ENCODE assay signal across 35 mouse cellular contexts in the genomic region with DNA sequence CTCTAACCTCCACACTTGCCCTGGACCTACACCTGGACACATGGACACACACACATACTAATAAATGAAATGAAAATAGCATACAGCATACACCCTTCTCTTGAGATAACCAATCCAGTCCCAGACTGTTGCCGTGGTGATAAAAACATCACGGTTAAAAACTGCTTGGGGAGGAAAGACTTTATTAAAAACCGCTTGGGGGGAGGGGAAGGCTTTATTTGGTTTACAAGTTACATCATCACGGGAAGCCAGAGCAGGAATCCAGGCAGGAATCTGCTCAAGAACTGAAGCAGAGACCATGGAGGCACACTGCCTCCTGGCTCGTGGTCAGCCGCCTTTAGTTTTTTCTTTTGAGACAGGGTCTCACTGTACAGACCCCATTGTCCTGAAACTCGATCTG. TPM values are rescaled to one million over a fixed set of nuclear protein-coding genes. Genes with fewer than 3 reads are reported as not detected.
DNase-seq lines count a peak whose midpoint lies in the region; ATAC-seq and TF ChIP-seq lines count a peak whose summit lies in the region.
"Had no signal": no experiment of that assay in that cellular context is flagged by ENCODE, and none has a peak within 500 bp of the region (broad histone marks: within the 10 kb centered on the region; RNA-seq: fewer than 3 reads in every experiment).

No protein-coding gene starts in this region.

- no peak overlapping the region for H3K4me2 ChIP-seq in forebrain, postnatal 0 days (ENCODE audit: low read depth)
- H3K4me2 ChIP-seq in forebrain, embryonic 16.5 days (ENCODE audit: low read length): no peak overlapping the region
- no peak overlapping the region for H3K4me2 ChIP-seq in lung, embryonic 14.5 days
- no peak overlapping the region for H3K4me2 ChIP-seq in midbrain, postnatal 0 days (ENCODE audit: low read depth, low read length, poor library complexity, severe bottlenecking)
- no peak overlapping the region for H3K4me2 ChIP-seq in midbrain, embryonic 15.5 days
- H3K4me2 ChIP-seq: forebrain, embryonic 13.5 days; heart, embryonic 11.5 days; hindbrain, embryonic 12.5 days; hindbrain, embryonic 15.5 days had no signal

- no peak overlapping the region for H3K9ac ChIP-seq in forebrain, postnatal 0 days
- no peak overlapping the region for H3K9ac ChIP-seq in forebrain, embryonic 16.5 days (replicated peaks; ENCODE audit: low read depth, low read length)
- no peak overlapping the region for H3K9ac ChIP-seq in lung, embryonic 14.5 days
- H3K9ac ChIP-seq in midbrain, postnatal 0 days (replicated peaks; ENCODE audit: low read length, poor library complexity, severe bottlenecking): no peak overlapping the region
- no peak overlapping the region for H3K9ac ChIP-seq in midbrain, embryonic 15.5 days
- H3K9ac ChIP-seq: forebrain, embryonic 13.5 days; hindbrain, embryonic 12.5 days; hindbrain, embryonic 15.5 days had no signal

- no peak for ATAC-seq in forebrain, postnatal 0 days
- ATAC-seq in forebrain, embryonic 16.5 days: no peak
- no peak for ATAC-seq in lung, embryonic 14.5 days (ENCODE audit: insufficient read depth)
- no peak for ATAC-seq in midbrain, postnatal 0 days (ENCODE audit: low FRiP score)
- no peak for ATAC-seq in midbrain, embryonic 15.5 days (replicated peaks)
- ATAC-seq: forebrain, embryonic 13.5 days; inflammation-experienced regulatory T-cells, adult 6 months had no signal

- H3K36me3 ChIP-seq in forebrain, postnatal 0 days (ENCODE audit: insufficient read depth): no peaks in the 10 kb centered on the region
- H3K36me3 ChIP-seq in forebrain, embryonic 16.5 days (ENCODE audit: control insufficient read depth, insufficient read depth): no peaks in the 10 kb centered on the region
- no peaks in the 10 kb centered on the region for H3K36me3 ChIP-seq in lung, embryonic 14.5 days (ENCODE audit: insufficient read depth)
- no peaks in the 10 kb centered on the region for H3K36me3 ChIP-seq in midbrain, postnatal 0 days (ENCODE audit: insufficient read depth, low read length)
- no peaks in the 10 kb centered on the region for H3K36me3 ChIP-seq in midbrain, embryonic 15.5 days (replicated peaks)
- H3K36me3 ChIP-seq: forebrain, embryonic 10.5 days; hindbrain, embryonic 12.5 days; hindbrain, embryonic 15.5 days had no signal

- DNase-seq in forebrain, postnatal 0 days: peak; percentile 33
- DNase-seq in lung, embryonic 14.5 days: peak; percentile 15
- no peak for DNase-seq in lung, adult 2 months
- peak; percentile 47 for DNase-seq in midbrain, postnatal 0 days (ENCODE audit: low spot score)
- DNase-seq in gastrocnemius, postnatal 10 days: no peak
- no peak for DNase-seq in thymus, postnatal 10 days (ENCODE audit: low spot score in 2 of 2)
- DNase-seq: adrenal gland, adult 2 months; adrenal gland, postnatal 14 days; cerebellum, adult 11-12 months; cerebellum, adult 8-10 months; cerebellum, postnatal 10 days; cerebellum, postnatal 36 days; gastrocnemius, postnatal 14 days; heart, adult 11 months had no signal

- no peaks in the 10 kb centered on the region for H3K4me1 ChIP-seq in forebrain, postnatal 0 days (ENCODE audit: insufficient read depth)
- no peaks in the 10 kb centered on the region for H3K4me1 ChIP-seq in forebrain, embryonic 16.5 days (replicated peaks; ENCODE audit: control insufficient read depth, insufficient read depth, low read length)
- no peaks in the 10 kb centered on the region for H3K4me1 ChIP-seq in lung, embryonic 14.5 days (ENCODE audit: insufficient read depth)
- no peaks in the 10 kb centered on the region for H3K4me1 ChIP-seq in lung, adult 2 months (ENCODE audit: control insufficient read depth, insufficient read depth, low read length)
- no peaks in the 10 kb centered on the region for H3K4me1 ChIP-seq in midbrain, postnatal 0 days (ENCODE audit: insufficient read depth, low read length)
- H3K4me1 ChIP-seq in midbrain, embryonic 15.5 days: no peaks in the 10 kb centered on the region
- H3K4me1 ChIP-seq: forebrain, embryonic 13.5 days; hindbrain, embryonic 12.5 days; hindbrain, embryonic 15.5 days had no signal

- no peak for TF ChIP-seq POLR2A in lung, adult 2 months (IDR thresholded peaks at IDR 0.05; ENCODE audit: borderline replicate concordance, extremely low read depth, low read depth, low read length)

- 59% methylated on average over 7 of the region's 7 CpGs for WGBS in forebrain, postnatal 0 days
- WGBS in forebrain, embryonic 16.5 days: 57% methylated on average over 7 of the region's 7 CpGs
- 48% methylated on average over 7 of the region's 7 CpGs for WGBS in lung, embryonic 14.5 days
- 43% methylated on average over 7 of the region's 7 CpGs for WGBS in lung, adult 2 months
- WGBS in midbrain, postnatal 0 days: 56% methylated on average over 7 of the region's 7 CpGs
- WGBS in midbrain, embryonic 15.5 days: 63% methylated on average over 7 of the region's 7 CpGs

- no peak for TF ChIP-seq CTCF in forebrain, postnatal 0 days (IDR thresholded peaks at IDR 0.05; ENCODE audit: low read depth)
- TF ChIP-seq CTCF in lung, embryonic 14.5 days (IDR thresholded peaks at IDR 0.05; ENCODE audit: low read depth): no peak
- TF ChIP-seq CTCF in lung, adult 2 months (IDR thresholded peaks at IDR 0.05; ENCODE audit: insufficient read depth, low read length): no peak
- TF ChIP-seq CTCF in midbrain, postnatal 0 days (IDR thresholded peaks at IDR 0.05): no peak

- H3K9me3 ChIP-seq in forebrain, postnatal 0 days (ENCODE audit: low read length): no peaks in the 10 kb centered on the region
- H3K9me3 ChIP-seq in forebrain, embryonic 16.5 days (ENCODE audit: control insufficient read depth, low read length): no peaks in the 10 kb centered on the region
- H3K9me3 ChIP-seq in lung, embryonic 14.5 days (ENCODE audit: low read depth, low read length): no peaks in the 10 kb centered on the region
- no peaks in the 10 kb centered on the region for H3K9me3 ChIP-seq in midbrain, postnatal 0 days (ENCODE audit: low read length)
- no peaks in the 10 kb centered on the region for H3K9me3 ChIP-seq in midbrain, embryonic 15.5 days
- H3K9me3 ChIP-seq: forebrain, embryonic 10.5 days; forebrain, embryonic 13.5 days; hindbrain, embryonic 12.5 days; hindbrain, embryonic 15.5 days had no signal

- H3K27me3 ChIP-seq in forebrain, postnatal 0 days (ENCODE audit: insufficient read depth, low read length): no peaks in the 10 kb centered on the region
- no peaks in the 10 kb centered on the region for H3K27me3 ChIP-seq in forebrain, embryonic 16.5 days (replicated peaks; ENCODE audit: control insufficient read depth, insufficient read depth, low read length)
- H3K27me3 ChIP-seq in lung, embryonic 14.5 days (ENCODE audit: insufficient read depth, low read length): no peaks in the 10 kb centered on the region
- H3K27me3 ChIP-seq in midbrain, postnatal 0 days (ENCODE audit: insufficient read depth, low read length): no peaks in the 10 kb centered on the region
- H3K27me3 ChIP-seq in midbrain, embryonic 15.5 days (replicated peaks): no peaks in the 10 kb centered on the region
- H3K27me3 ChIP-seq: forebrain, embryonic 13.5 days; hindbrain, embryonic 12.5 days; hindbrain, embryonic 15.5 days had no signal

- no peak overlapping the region for H3K4me3 ChIP-seq in forebrain, postnatal 0 days (ENCODE audit: low read depth, low read length)
- no peak overlapping the region for H3K4me3 ChIP-seq in forebrain, embryonic 16.5 days (replicated peaks; ENCODE audit: low read length)
- no peak overlapping the region for H3K4me3 ChIP-seq in lung, embryonic 14.5 days (ENCODE audit: low read depth, low read length)
- H3K4me3 ChIP-seq in lung, adult 2 months (replicated peaks; ENCODE audit: extremely low read depth, low read depth, low read length): no peak overlapping the region
- no peak overlapping the region for H3K4me3 ChIP-seq in midbrain, postnatal 0 days (ENCODE audit: low read depth, low read length)
- no peak overlapping the region for H3K4me3 ChIP-seq in midbrain, embryonic 15.5 days
- H3K4me3 ChIP-seq: forebrain, embryonic 10.5 days; forebrain, embryonic 13.5 days; hindbrain, embryonic 12.5 days; hindbrain, embryonic 15.5 days had no signal

- no peak overlapping the region for H3K27ac ChIP-seq in forebrain, postnatal 0 days (ENCODE audit: low read depth, low read length)
- no peak overlapping the region for H3K27ac ChIP-seq in forebrain, embryonic 16.5 days (ENCODE audit: low read length)
- H3K27ac ChIP-seq in lung, embryonic 14.5 days (ENCODE audit: low read depth): no peak overlapping the region
- H3K27ac ChIP-seq in midbrain, postnatal 0 days (ENCODE audit: low read depth, low read length): no peak overlapping the region
- H3K27ac ChIP-seq in midbrain, embryonic 15.5 days: no peak overlapping the region
- H3K27ac ChIP-seq: forebrain, embryonic 10.5 days; forebrain, embryonic 13.5 days; hindbrain, embryonic 12.5 days; hindbrain, embryonic 15.5 days had no signal

RNA-seq across cellular contexts. Expression of a gene that starts 3.4 kb away (rescaled TPM):
- total RNA-seq in forebrain, postnatal 0 days (2014; rRNA removed): not detected in 2 replicates
- polyA plus RNA-seq in forebrain, postnatal 0 days (2015; fragmentation: Nextera tagmentation; extraction: Ambion mirVana): not detected in 2 replicates
- polyA plus RNA-seq in forebrain, embryonic 16.5 days (2015; fragmentation: Nextera tagmentation; extraction: Ambion mirVana): not detected in 2 replicates
- polyA plus RNA-seq in lung, embryonic 14.5 days (2014; fragmentation: Nextera tagmentation; extraction: Ambion mirVana): not detected in 2 replicates
- polyA plus RNA-seq in lung, adult 2 months (2012; rRNA removed): not detected in 2 replicates
- not detected in 2 replicates for total RNA-seq in midbrain, postnatal 0 days (2014; rRNA removed)
- not detected in 2 replicates for polyA plus RNA-seq in midbrain, postnatal 0 days (2015; fragmentation: Nextera tagmentation; extraction: Ambion mirVana)
- polyA plus RNA-seq in midbrain, embryonic 15.5 days (2015; fragmentation: Nextera tagmentation; extraction: Ambion mirVana): not detected in 2 replicates
- not detected for total RNA-seq in gastrocnemius, postnatal 10 days (2021)
- total RNA-seq: adrenal gland, adult 2 months; adrenal gland, postnatal 14 days; adrenal gland, postnatal 4 days; ES-E14; gastrocnemius, adult 18-20 months; gastrocnemius, postnatal 14 days; gastrocnemius, postnatal 4 days; heart, adult 8-10 months; heart, postnatal 25 days; hematopoietic stem cell, adult 5-6 weeks had no signal
- polyA plus RNA-seq: adrenal gland, adult 2 months; brain, embryonic 14.5 days; cortical plate, adult 2 months; embryonic facial prominence, embryonic 11.5 days; embryonic facial prominence, embryonic 14.5 days; forebrain, embryonic 10.5 days; forebrain, embryonic 13.5 days; heart, embryonic 11.5 days; heart, embryonic 14.5 days; heart, postnatal 0 days; hindbrain, embryonic 12.5 days; hindbrain, embryonic 15.5 days; inflammation-experienced regulatory T-cells, adult 6 months had no signal

RNA-seq across cellular contexts. Expression of a gene that starts 8.8 kb away (rescaled TPM):
- total RNA-seq in forebrain, postnatal 0 days (2014; rRNA removed): 0.15 and 0.24 TPM in 2 replicates
- 0.05 and 0.10 TPM in 2 replicates for polyA plus RNA-seq in forebrain, postnatal 0 days (2015; fragmentation: Nextera tagmentation; extraction: Ambion mirVana)
- 0.06 TPM in 1 of 2 replicates, not detected in the other for polyA plus RNA-seq in forebrain, embryonic 16.5 days (2015; fragmentation: Nextera tagmentation; extraction: Ambion mirVana)
- polyA plus RNA-seq in lung, embryonic 14.5 days (2014; fragmentation: Nextera tagmentation; extraction: Ambion mirVana): not detected in 2 replicates
- 0.05 and 0.07 TPM in 2 replicates for polyA plus RNA-seq in lung, adult 2 months (2012; rRNA removed)
- total RNA-seq in midbrain, postnatal 0 days (2014; rRNA removed): 0.93 TPM in 1 of 2 replicates, not detected in the other
- 0.09 TPM in 1 of 2 replicates, not detected in the other for polyA plus RNA-seq in midbrain, postnatal 0 days (2015; fragmentation: Nextera tagmentation; extraction: Ambion mirVana)
- polyA plus RNA-seq in midbrain, embryonic 15.5 days (2015; fragmentation: Nextera tagmentation; extraction: Ambion mirVana): 0.10 and 0.11 TPM in 2 replicates
- not detected for total RNA-seq in gastrocnemius, postnatal 10 days (2021)
- total RNA-seq: adrenal gland, adult 2 months; adrenal gland, postnatal 14 days; adrenal gland, postnatal 4 days; ES-E14; gastrocnemius, adult 18-20 months; gastrocnemius, postnatal 14 days; gastrocnemius, postnatal 4 days; heart, postnatal 25 days had no signal
- polyA plus RNA-seq: adrenal gland, adult 2 months; embryonic facial prominence, embryonic 11.5 days; embryonic facial prominence, embryonic 14.5 days; forebrain, embryonic 10.5 days; forebrain, embryonic 13.5 days; heart, embryonic 11.5 days; heart, embryonic 14.5 days; heart, postnatal 0 days had no signal

RNA-seq across cellular contexts. Expression of a gene that starts 11.1 kb away (rescaled TPM):
- total RNA-seq in forebrain, postnatal 0 days (2014; rRNA removed): 216 and 242 TPM in 2 replicates
- polyA plus RNA-seq in forebrain, postnatal 0 days (2015; fragmentation: Nextera tagmentation; extraction: Ambion mirVana): 46.6 and 51.9 TPM in 2 replicates
- polyA plus RNA-seq in forebrain, embryonic 16.5 days (2015; fragmentation: Nextera tagmentation; extraction: Ambion mirVana): 82.2 and 87.4 TPM in 2 replicates
- polyA plus RNA-seq in lung, embryonic 14.5 days (2014; fragmentation: Nextera tagmentation; extraction: Ambion mirVana): 56.5 and 58.8 TPM in 2 replicates
- polyA plus RNA-seq in lung, adult 2 months (2012; rRNA removed): 21.3 and 24.5 TPM in 2 replicates
- 147 and 183 TPM in 2 replicates for total RNA-seq in midbrain, postnatal 0 days (2014; rRNA removed)
- polyA plus RNA-seq in midbrain, postnatal 0 days (2015; fragmentation: Nextera tagmentation; extraction: Ambion mirVana): 40.7 and 47.7 TPM in 2 replicates
- polyA plus RNA-seq in midbrain, embryonic 15.5 days (2015; fragmentation: Nextera tagmentation; extraction: Ambion mirVana): 69.9 and 70.7 TPM in 2 replicates
- total RNA-seq in gastrocnemius, postnatal 10 days (2021): 10 to 100 TPM; 28.9 to 36.7 TPM

Comparison
In these comparisons a context has a peak if more than half of its experiments do, and no peak if none do; other contexts are left out.
1. DNase-seq: peak in forebrain, postnatal 0 days (single experiment), lung, embryonic 14.5 days (single experiment) and midbrain, postnatal 0 days (single experiment); none in lung, adult 2 months (single experiment), gastrocnemius, postnatal 10 days (single experiment) and thymus, postnatal 10 days (0 of 2).